Mouse (Mus musculus) bone marrow, adult 2 months (tissue): ENCODE measurements around the gene Pnck.

Experiments used
- CTCF ChIP-seq: fragments of 200-500 bp; IDR thresholded peaks from 2 replicates; pipeline ENCODE4 v1.5.1; 2011; ENCODE audit warnings: low read length, control low read depth; ENCODE audit not compliant: control insufficient read depth, insufficient read depth
- POLR2A ChIP-seq: fragments of 200-500 bp; IDR thresholded peaks from 2 replicates; pipeline ENCODE4 v1.6.1; 2011; ENCODE audit warnings: low read depth, mild to moderate bottlenecking, control low read depth, low read length, borderline replicate concordance; ENCODE audit not compliant: control insufficient read depth

- TF ChIP-seq CTCF (no peak), POLR2A (no peak)
These were observed 25.7 kb upstream of the Pnck start for GRCm38 (mm10) chrX:73685629-73686028.
